Mouse (Mus musculus) ES-E14 (cell line): ENCODE results near the gene Krt88. TPM values are rescaled to one million over a fixed set of nuclear protein-coding genes. Genes with fewer than 3 reads are reported as not detected.

Experiments
- DNase-seq: peaks from one replicate; pipeline ENCODE4 v3.0.0-alpha.2; 2013; ENCODE audit warnings: low read depth, low spot score
- H3K27ac ChIP-seq: 2 replicates; pipeline ENCODE4 v1.5.1; 2012; ENCODE audit warnings: low read depth, mild to moderate bottlenecking, low read length, moderate library complexity, mixed read lengths; ENCODE audit not compliant: poor library complexity, insufficient read depth, severe bottlenecking
- H3K36me3 ChIP-seq: 2 replicates; pipeline ENCODE4 v1.6.1; 2012; ENCODE audit warnings: mild to moderate bottlenecking, low read length, moderate library complexity, mixed read lengths; ENCODE audit not compliant: control insufficient read depth, poor library complexity, insufficient read depth, severe bottlenecking
- H3K4me1 ChIP-seq, 2 experiments: fragments of 150-350 bp in 1 of 2; sonication (generic) in 1 of 2; 2 replicates each; pipeline ENCODE4 v1.6.1; 2012; ENCODE audit warnings: low read length in 2 of 2, mild to moderate bottlenecking in 1 of 2, mixed read lengths in 1 of 2; ENCODE audit not compliant: control insufficient read depth in 2 of 2, insufficient read depth in 2 of 2, poor library complexity in 1 of 2
- H3K4me3 ChIP-seq, 2 experiments: fragments of 150-350 bp in 1 of 2; sonication (generic) in 1 of 2; 2 replicates each; pipeline ENCODE4 v1.5.1; 2012; ENCODE audit warnings: low read length in 2 of 2, low read depth in 1 of 2, mild to moderate bottlenecking in 1 of 2, mixed read lengths in 1 of 2; ENCODE audit not compliant: insufficient read depth in 1 of 2, poor library complexity in 1 of 2, severe bottlenecking in 1 of 2
- H3K9ac ChIP-seq: 2 replicates; pipeline ENCODE4 v1.6.1; 2012; ENCODE audit warnings: low read depth, mild to moderate bottlenecking, low read length, mixed read lengths; ENCODE audit not compliant: poor library complexity, insufficient read depth, severe bottlenecking
- H3K9me3 ChIP-seq: fragments of 150-350 bp; sonication (generic); 2 replicates; pipeline ENCODE4 v1.6.1; 2012; ENCODE audit warnings: low read depth, mild to moderate bottlenecking, low read length; ENCODE audit not compliant: control insufficient read depth, insufficient read depth
- CHD2 ChIP-seq: IDR thresholded peaks from 2 replicates; pipeline ENCODE4 v1.6.1; 2014; ENCODE audit warnings: mild to moderate bottlenecking, low read depth, low read length, inconsistent platforms
- HCFC1 ChIP-seq: IDR thresholded peaks from 2 replicates; pipeline ENCODE4 v1.6.1; 2012; ENCODE audit warnings: low read length, inconsistent platforms, borderline replicate concordance; ENCODE audit not compliant: insufficient read depth
- MAFK ChIP-seq: IDR thresholded peaks from 2 replicates; pipeline ENCODE4 v1.6.1; 2014; ENCODE audit warnings: mild to moderate bottlenecking, low read depth, low read length, inconsistent platforms; ENCODE audit not compliant: insufficient read depth
- ZC3H11A ChIP-seq: IDR thresholded peaks from 2 replicates; pipeline ENCODE4 v1.6.1; 2012; ENCODE audit warnings: low read depth, mild to moderate bottlenecking, inconsistent platforms, low read length, borderline replicate concordance
- ZNF384 ChIP-seq: IDR thresholded peaks from 2 replicates; pipeline ENCODE4 v1.6.1; 2012; ENCODE audit warnings: low read depth, low read length, inconsistent platforms
- in situ Hi-C, 2 experiments: fragments of 600-800 bp; cut with MboI; formaldehyde crosslinking; loops; one replicate each; pipeline ENCODE4 v1.15.1; 2025; ENCODE audit warnings: low sequenced_read_pairs in 2 of 2, inconsistent platforms in 1 of 2; ENCODE audit not compliant: unreplicated experiment in 2 of 2
- total RNA-seq: library from RNA; depleted of rRNA; stranded (reverse); fragments of 300-350 nt; gene quantifications from 2 replicates; pipeline ENCODE4 v1.2.3, GENCODE M21; 2012

Gene Krt88
- total RNA-seq, 1 experiment: not detected

DNA sequence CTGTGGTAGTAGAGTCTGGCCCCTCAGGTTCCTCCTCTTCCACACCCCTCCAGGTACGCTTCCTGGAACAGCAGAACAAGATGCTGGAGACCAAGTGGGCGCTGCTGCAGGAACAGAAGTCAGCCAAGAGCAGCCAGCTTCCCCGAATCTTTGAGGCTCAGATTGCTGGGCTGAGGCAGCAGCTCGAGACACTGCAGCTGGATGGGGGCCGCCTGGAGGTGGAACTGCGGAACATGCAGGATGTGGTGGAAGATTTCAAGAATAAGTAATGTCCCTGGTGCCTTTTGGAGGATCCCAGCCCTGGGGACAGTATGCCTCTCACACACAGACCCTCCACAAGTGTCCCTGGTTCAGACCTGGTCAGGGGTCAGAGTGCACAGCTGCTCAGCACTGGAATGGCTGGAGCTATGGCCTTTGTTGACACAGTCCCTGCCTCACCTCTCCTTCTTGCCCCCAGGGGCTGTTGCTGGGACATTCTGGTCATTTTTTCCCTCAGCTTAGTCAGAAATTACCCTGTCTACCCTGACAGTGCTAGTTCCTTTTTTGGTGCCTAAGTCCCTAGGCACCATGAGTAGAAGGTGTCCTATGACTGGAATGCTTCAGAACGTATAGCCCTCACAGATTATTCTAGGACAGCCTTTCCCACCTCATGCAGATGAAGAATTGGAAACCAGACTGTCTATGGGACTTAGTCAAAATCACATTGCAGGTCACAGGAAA, 33.5 kb upstream of the Krt88 start:
- Histone ChIP-seq H3K4me1 (peaks cover 8 to 9% of the 10 kb centered on the region in 2 experiments; a peak in 3 of 4 replicates), H3K9me3 (no peaks in the 10 kb centered on the region), H3K9ac (no peak overlapping the region), H3K4me3 (no peak overlapping the region), H3K27ac (no peak overlapping the region), H3K36me3 (no peaks in the 10 kb centered on the region)
- DNase-seq: no peak
- TF ChIP-seq HCFC1: no peak
- in situ Hi-C loops: no loop called here

GRCm38 (mm10) chr15:101414807-101415565, 32.6 kb upstream of the Krt88 start:
- in situ Hi-C loops: no loop called here
- no peak for DNase-seq
- peaks cover 8 to 9% of the 10 kb centered on the region in 2 experiments; a peak in 3 of 4 replicates for H3K4me1 ChIP-seq
- H3K36me3 ChIP-seq: no peaks in the 10 kb centered on the region
- H3K4me3 ChIP-seq: no peak overlapping the region
- no peaks in the 10 kb centered on the region for H3K9me3 ChIP-seq
- TF ChIP-seq HCFC1 (no peak), ZC3H11A (no peak), ZNF384 (no peak), CHD2 (no peak), MAFK (no peak)
- no peak overlapping the region for H3K9ac ChIP-seq
- H3K27ac ChIP-seq: no peak overlapping the region

- no peak for DNase-seq
- no peaks in the 10 kb centered on the region for H3K9me3 ChIP-seq
- no peaks in the 10 kb centered on the region for H3K36me3 ChIP-seq
- no peak overlapping the region for H3K27ac ChIP-seq
- peaks cover 3 to 5% of the 10 kb centered on the region in 2 experiments; a peak in 2 of 4 replicates for H3K4me1 ChIP-seq
- TF ChIP-seq MAFK: no peak
- TF ChIP-seq HCFC1: no peak
- TF ChIP-seq CHD2: no peak
- no peak for TF ChIP-seq ZC3H11A
- TF ChIP-seq ZNF384: no peak
- no peak overlapping the region for H3K4me3 ChIP-seq
- in situ Hi-C loops: no loop called here
- H3K9ac ChIP-seq: no peak overlapping the region
These were observed 28.6 kb upstream of the Krt88 start for GRCm38 (mm10) chr15:101418950-101419349.

DNA sequence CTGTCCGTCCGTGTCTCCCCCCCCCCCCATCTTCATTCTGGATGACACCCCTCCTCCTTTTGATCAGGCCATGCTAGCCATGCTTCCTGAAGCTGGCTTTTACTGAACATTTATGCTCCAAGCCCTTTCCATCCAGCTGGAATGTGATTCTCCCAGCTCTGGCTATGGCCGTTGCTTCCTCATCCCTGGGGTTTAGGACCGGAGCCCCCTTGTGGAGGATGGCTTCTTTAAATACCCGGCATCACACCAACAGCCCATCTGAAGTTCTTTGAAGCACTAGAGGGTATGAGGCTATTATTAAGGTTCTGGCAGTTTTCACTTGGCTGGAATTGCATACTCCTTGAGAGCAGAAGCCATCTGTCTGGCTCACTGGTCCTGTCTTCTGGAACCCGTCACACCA, 26.6 kb upstream of the Krt88 start:
- in situ Hi-C loops: no loop called here
- Histone ChIP-seq H3K9me3 (no peaks in the 10 kb centered on the region), H3K36me3 (no peaks in the 10 kb centered on the region), H3K27ac (no peak overlapping the region), H3K4me3 (no peak overlapping the region), H3K4me1 (peaks cover 0 to 3% of the 10 kb centered on the region in 2 experiments; a peak in 1 of 4 replicates), H3K9ac (no peak overlapping the region)
- no peak for DNase-seq
- TF ChIP-seq MAFK (no peak), ZNF384 (no peak), HCFC1 (no peak), ZC3H11A (no peak), CHD2 (no peak)
